Comparison of ENCODE assay signal across 19 mouse cellular contexts in the genomic region with DNA sequence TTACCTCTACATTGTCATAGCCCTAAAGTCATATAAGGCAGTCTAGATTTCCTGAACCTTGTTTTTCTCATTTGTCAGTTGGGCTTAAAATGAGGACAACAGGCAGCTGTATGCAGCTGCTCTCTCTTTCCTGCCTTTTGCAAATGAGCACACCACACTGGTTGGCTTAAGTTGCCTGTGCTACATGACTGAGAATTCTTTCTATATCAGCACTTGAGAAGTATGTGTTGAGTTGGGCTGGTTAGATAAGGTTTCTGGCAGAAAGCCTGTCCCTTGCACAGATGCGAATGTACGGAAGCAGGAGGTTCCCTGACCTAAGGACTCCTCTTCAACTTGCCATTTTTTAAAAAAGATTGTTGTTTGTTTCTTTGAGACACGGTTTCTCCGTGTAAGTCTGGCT. TPM values are rescaled to one million over a fixed set of nuclear protein-coding genes. Genes with fewer than 3 reads are reported as not detected.
A peak's percentile ranks its signal among the peaks of the same experiment; 100 is the strongest.
DNase-seq lines count a peak whose midpoint lies in the region; ATAC-seq and TF ChIP-seq lines count a peak whose summit lies in the region.
"Had no signal": no experiment of that assay in that cellular context is flagged by ENCODE, and none has a peak within 500 bp of the region (broad histone marks: within the 10 kb centered on the region; RNA-seq: fewer than 3 reads in every experiment).

No protein-coding gene starts in this region.

- H3K4me3 ChIP-seq in heart, embryonic 10.5 days = no peak overlapping the region
- H3K4me3 ChIP-seq in lung, embryonic 14.5 days (ENCODE audit: low read depth, low read length) = no peak overlapping the region
- H3K4me3 ChIP-seq in lung, adult 2 months (replicated peaks; ENCODE audit: extremely low read depth, low read depth, low read length) = no peak overlapping the region
- H3K4me3 ChIP-seq: forebrain, embryonic 15.5 days; midbrain, embryonic 12.5 days; neural tube, embryonic 13.5 days had no signal

- H3K4me2 ChIP-seq in lung, embryonic 14.5 days = no peak overlapping the region
- H3K4me2 ChIP-seq: forebrain, embryonic 15.5 days; midbrain, embryonic 12.5 days; neural tube, embryonic 13.5 days had no signal

- intact Hi-C loops in heart, postnatal 14 days (cut with DNase I) = no loop called here

- H3K9ac ChIP-seq in lung, embryonic 14.5 days = no peak overlapping the region
- H3K9ac ChIP-seq: forebrain, embryonic 15.5 days; liver, embryonic 14.5 days; midbrain, embryonic 12.5 days; neural tube, embryonic 13.5 days had no signal

- DNase-seq in heart, adult 18-20 months = peak; percentile 17 to 46
- DNase-seq in heart, embryonic 10.5 days (ENCODE audit: low spot score) = no peak
- peak; percentile 33 for DNase-seq in lung, embryonic 14.5 days
- DNase-seq in lung, adult 2 months = no peak
- peak; percentile 11 to 21 for DNase-seq in heart, postnatal 14 days
- DNase-seq in cerebellum, postnatal 25 days = no peak
- no peak for DNase-seq in urinary bladder, postnatal 4 days (ENCODE audit: low spot score in 2 of 2)
- DNase-seq: adrenal gland, postnatal 25 days; cerebellum, adult 11-12 months; cerebellum, postnatal 14 days; embryo, embryonic 11 days; gastrocnemius, postnatal 14 days had no signal

- peaks cover 5% of the 10 kb centered on the region; the same call in 1 of the 2 replicates for H3K27me3 ChIP-seq in heart, embryonic 10.5 days (ENCODE audit: insufficient read depth, poor library complexity, severe bottlenecking)
- no peaks in the 10 kb centered on the region for H3K27me3 ChIP-seq in lung, embryonic 14.5 days (ENCODE audit: insufficient read depth, low read length)
- H3K27me3 ChIP-seq: forebrain, embryonic 15.5 days; midbrain, embryonic 12.5 days; neural tube, embryonic 13.5 days had no signal

- 51% methylated on average over 4 of the region's 4 CpGs for WGBS in heart, embryonic 10.5 days
- 63% methylated on average over 4 of the region's 4 CpGs for WGBS in lung, embryonic 14.5 days
- WGBS in lung, adult 2 months = 66% methylated on average over 4 of the region's 4 CpGs

- no peak for TF ChIP-seq CTCF in lung, embryonic 14.5 days (IDR thresholded peaks at IDR 0.05; ENCODE audit: low read depth)
- no peak for TF ChIP-seq CTCF in lung, adult 2 months (IDR thresholded peaks at IDR 0.05; ENCODE audit: insufficient read depth, low read length)

- ATAC-seq in lung, embryonic 14.5 days (ENCODE audit: insufficient read depth) = 0 out of 2 replicates have a peak, but pooled peaks have one; percentile 44
- ATAC-seq: CD4-positive, CD25-positive, alpha-beta regulatory T cell, adult 4 months; forebrain, embryonic 15.5 days; hindbrain, embryonic 16.5 days; intestine, postnatal 0 days had no signal

- no peaks in the 10 kb centered on the region for H3K4me1 ChIP-seq in heart, embryonic 10.5 days
- no peaks in the 10 kb centered on the region for H3K4me1 ChIP-seq in lung, embryonic 14.5 days (ENCODE audit: insufficient read depth)
- no peaks in the 10 kb centered on the region for H3K4me1 ChIP-seq in lung, adult 2 months (ENCODE audit: control insufficient read depth, insufficient read depth, low read length)
- H3K4me1 ChIP-seq: forebrain, embryonic 15.5 days; midbrain, embryonic 12.5 days; neural tube, embryonic 13.5 days had no signal

- no peaks in the 10 kb centered on the region for H3K36me3 ChIP-seq in heart, embryonic 10.5 days
- H3K36me3 ChIP-seq in lung, embryonic 14.5 days (ENCODE audit: insufficient read depth) = no peaks in the 10 kb centered on the region
- H3K36me3 ChIP-seq: forebrain, embryonic 15.5 days; midbrain, embryonic 12.5 days; neural tube, embryonic 13.5 days had no signal

- H3K27ac ChIP-seq in heart, embryonic 10.5 days = no peak overlapping the region
- H3K27ac ChIP-seq in lung, embryonic 14.5 days (ENCODE audit: low read depth) = no peak overlapping the region
- H3K27ac ChIP-seq: forebrain, embryonic 15.5 days; liver, embryonic 14.5 days; midbrain, embryonic 12.5 days; neural tube, embryonic 13.5 days had no signal

- no peaks in the 10 kb centered on the region for H3K9me3 ChIP-seq in heart, embryonic 10.5 days
- no peaks in the 10 kb centered on the region for H3K9me3 ChIP-seq in lung, embryonic 14.5 days (ENCODE audit: low read depth, low read length)
- H3K9me3 ChIP-seq: forebrain, embryonic 15.5 days; midbrain, embryonic 12.5 days; neural tube, embryonic 13.5 days had no signal

- no peak for TF ChIP-seq POLR2A in lung, adult 2 months (IDR thresholded peaks at IDR 0.05; ENCODE audit: borderline replicate concordance, extremely low read depth, low read depth, low read length)

RNA-seq across cellular contexts. Expression of a gene that starts 31.0 kb away (rescaled TPM):
- 10 to 100 TPM; 14.2 to 17.7 TPM for total RNA-seq in heart, adult 18-20 months (2021)
- polyA plus RNA-seq in heart, embryonic 10.5 days (2016; fragmentation: Nextera tagmentation; extraction: Ambion mirVana) = 40.0 and 46.8 TPM in 2 replicates
- polyA plus RNA-seq in lung, embryonic 14.5 days (2014; fragmentation: Nextera tagmentation; extraction: Ambion mirVana) = 37.3 and 39.4 TPM in 2 replicates
- polyA plus RNA-seq in lung, adult 2 months (2012; rRNA removed) = 2.3 and 3.8 TPM in 2 replicates
- total RNA-seq in heart, postnatal 14 days (2021) = 10 to 100 TPM; 15.1 to 20.4 TPM

Comparison
In these comparisons a context has a peak if more than half of its experiments do, and no peak if none do; other contexts are left out.
1. DNase-seq: peak in heart, adult 18-20 months (2 of 2), lung, embryonic 14.5 days (single experiment) and heart, postnatal 14 days (2 of 2); none in heart, embryonic 10.5 days (single experiment), lung, adult 2 months (single experiment), cerebellum, postnatal 25 days (0 of 2) and urinary bladder, postnatal 4 days (0 of 2).